Mouse (Mus musculus) heart, embryonic 12.5 days (tissue): Measurements from ENCODE around the gene Gm8237. TPM values are rescaled to one million over a fixed set of nuclear protein-coding genes. Genes with fewer than 3 reads are reported as not detected.
A peak's percentile ranks its signal among the peaks of the same experiment; 100 is the strongest.
"Not testable (repeated sequence)": the region's sequence is repeated elsewhere in the genome, so short reads cannot be mapped to it uniquely, and the experiment has no call there.

ENCODE experiments used
- ATAC-seq: fragments of 200-750 bp; cut with Nextera tagmentation; 2 replicates; pipeline ENCODE4 v1.8.0; 2017; ENCODE audit warnings: moderate TSS enrichment, moderate library complexity; ENCODE audit not compliant: insufficient number of reproducible peaks, low FRiP score
- H3K27ac ChIP-seq: fragments of 300-500 bp; sonication (generic); 2 replicates; pipeline ENCODE4 v1.5.1; 2016; ENCODE audit warnings: mild to moderate bottlenecking, moderate library complexity; ENCODE audit not compliant: poor library complexity, severe bottlenecking
- H3K27me3 ChIP-seq: fragments of 300-500 bp; sonication (generic); replicated peaks from 2 replicates; pipeline ENCODE4 v1.6.1; 2016; ENCODE audit warnings: mild to moderate bottlenecking, moderate library complexity
- H3K36me3 ChIP-seq: fragments of 300-500 bp; sonication (generic); 2 replicates; pipeline ENCODE4 v1.6.1; 2016; ENCODE audit warnings: mild to moderate bottlenecking, moderate library complexity
- H3K4me1 ChIP-seq: fragments of 300-500 bp; sonication (generic); replicated peaks from 2 replicates; pipeline ENCODE4 v1.6.1; 2016; ENCODE audit warnings: mild to moderate bottlenecking
- H3K4me2 ChIP-seq: fragments of 300-500 bp; sonication (generic); 2 replicates; pipeline ENCODE4 v1.6.1; 2016; ENCODE audit warnings: mild to moderate bottlenecking, moderate library complexity
- H3K4me3 ChIP-seq: fragments of 300-500 bp; sonication (generic); 2 replicates; pipeline ENCODE4 v1.5.1; 2016; ENCODE audit warnings: mild to moderate bottlenecking
- H3K9ac ChIP-seq: fragments of 300-500 bp; sonication (generic); 2 replicates; pipeline ENCODE4 v1.6.1; 2016; ENCODE audit warnings: mild to moderate bottlenecking, moderate library complexity
- H3K9me3 ChIP-seq: fragments of 300-500 bp; sonication (generic); replicated peaks from 2 replicates; pipeline ENCODE4 v1.6.1; 2016; ENCODE audit warnings: mild to moderate bottlenecking, moderate library complexity
- WGBS: fragments of 180-500 bp; shearing (Covaris S2); methylation state at CpG from one replicate; pipeline ENCODE4 v1.1.7; 2016; 5-methylcytosine and 5-hydroxymethylcytosine counted together
- polyA plus RNA-seq: library from polyadenylated mRNA; unstranded; fragments of >200 nt; fragmentation: Nextera tagmentation; extraction: Ambion mirVana; gene quantifications from 2 replicates; pipeline ENCODE4 v1.2.1, GENCODE M21; 2016

Gm8237 gene
- not detected in 2 replicates for polyA plus RNA-seq

GRCm38 (mm10) chr14:5880241-5880640 lies at the start of gene Gm8237:
Gene Gm8237, minus strand, starts transcription at chr14:5880382.
- peak within 1 kb of the TSS; percentile 48; the same call in 1 of the 2 replicates for H3K9ac ChIP-seq
- peak within 1 kb of the TSS; percentile 82 for H3K4me2 ChIP-seq
- not testable (repeated sequence) for H3K27me3 ChIP-seq, ATAC-seq, H3K9me3 ChIP-seq, H3K36me3 ChIP-seq, H3K27ac ChIP-seq, H3K4me1 ChIP-seq
- H3K4me3 ChIP-seq: peak within 1 kb of the TSS; percentile 48
- 2% methylated on average over 9 of the region's 22 CpGs for WGBS

GRCm38 (mm10) chr14:5923276-5923675 lies 43.1 kb upstream of the Gm8237 start:
- not testable (repeated sequence) for H3K9ac ChIP-seq, H3K27me3 ChIP-seq, H3K4me2 ChIP-seq, H3K4me1 ChIP-seq, ATAC-seq, H3K27ac ChIP-seq, H3K9me3 ChIP-seq, H3K36me3 ChIP-seq, H3K4me3 ChIP-seq
- 73% methylated on average over 7 of the region's 7 CpGs for WGBS

- not testable (repeated sequence) for H3K4me2 ChIP-seq, H3K9ac ChIP-seq, H3K27ac ChIP-seq, H3K27me3 ChIP-seq, H3K4me3 ChIP-seq, H3K9me3 ChIP-seq, ATAC-seq, H3K4me1 ChIP-seq, H3K36me3 ChIP-seq
- 75% methylated on average over 4 of the region's 4 CpGs for WGBS
These were observed 38.3 kb upstream of the Gm8237 start for GRCm38 (mm10) chr14:5918330-5918942.

DNA sequence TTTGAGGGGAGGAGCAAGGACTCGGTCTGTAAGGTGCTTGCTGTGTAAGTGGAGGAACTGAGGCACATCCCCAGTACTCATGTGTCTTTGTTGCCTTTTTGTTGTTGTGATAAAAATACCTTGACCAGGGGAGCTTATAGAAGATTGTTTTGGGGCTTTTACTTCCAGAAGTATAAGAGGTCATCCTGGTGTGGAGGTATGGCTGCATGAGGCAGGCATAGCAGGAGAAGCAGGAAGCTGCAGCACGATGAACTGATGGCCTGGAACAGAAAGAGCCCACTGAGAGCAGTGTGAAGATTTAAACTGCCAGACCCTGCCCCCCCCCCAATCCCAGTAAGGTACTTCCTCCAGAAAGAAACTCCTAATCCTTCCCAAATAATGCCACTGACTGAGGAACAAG lies 33.5 kb upstream of the Gm8237 start:
- not testable (repeated sequence) for H3K4me3 ChIP-seq, H3K9me3 ChIP-seq, H3K4me1 ChIP-seq, H3K4me2 ChIP-seq, ATAC-seq, H3K27me3 ChIP-seq, H3K36me3 ChIP-seq, H3K9ac ChIP-seq, H3K27ac ChIP-seq
- WGBS: 65% methylated on average over 2 of the region's 2 CpGs

DNA sequence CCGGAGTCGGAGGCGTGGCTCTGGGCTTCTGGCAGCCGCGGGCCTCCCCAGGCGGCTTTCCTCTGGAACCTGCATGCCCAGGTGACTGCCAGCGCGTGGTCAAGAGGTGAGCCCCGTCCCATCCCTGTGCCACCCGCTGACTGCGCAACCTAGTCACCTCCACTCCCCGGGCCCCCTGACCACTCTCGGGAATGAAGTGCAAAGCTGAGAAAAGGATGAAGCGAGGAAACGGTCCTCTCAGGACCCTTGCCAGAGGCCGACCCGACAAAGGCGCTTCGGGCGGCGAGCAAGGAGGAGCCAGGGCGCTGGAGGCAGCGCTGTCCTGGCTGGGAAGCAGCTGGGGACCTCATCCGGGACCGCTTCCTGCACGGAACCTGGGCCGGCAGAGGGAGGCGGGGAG lies 391 bp downstream of the Gm8237 start:
- H3K4me2 ChIP-seq: peak overlapping the region; percentile 82
- H3K27me3 ChIP-seq, H3K9me3 ChIP-seq, H3K36me3 ChIP-seq, ATAC-seq, H3K4me1 ChIP-seq, H3K27ac ChIP-seq: not testable (repeated sequence)
- 0 out of 2 replicates have a peak overlapping the region, but pooled peaks have one; percentile 48 for H3K9ac ChIP-seq
- peak overlapping the region; percentile 48 for H3K4me3 ChIP-seq
- 3% methylated on average over 19 of the region's 28 CpGs for WGBS

GRCm38 (mm10) chr14:5879136-5879535 lies 1.0 kb downstream of the Gm8237 start:
- 9% methylated on average over 7 of the region's 11 CpGs for WGBS
- ATAC-seq, H3K27ac ChIP-seq, H3K4me1 ChIP-seq, H3K9ac ChIP-seq, H3K27me3 ChIP-seq, H3K36me3 ChIP-seq, H3K9me3 ChIP-seq, H3K4me3 ChIP-seq: not testable (repeated sequence)
- H3K4me2 ChIP-seq: 0 out of 2 replicates have a peak overlapping the region, but pooled peaks have one; percentile 26

- not testable (repeated sequence) for H3K27ac ChIP-seq, H3K4me1 ChIP-seq, ATAC-seq, H3K36me3 ChIP-seq, H3K9ac ChIP-seq, H3K27me3 ChIP-seq, H3K9me3 ChIP-seq, H3K4me2 ChIP-seq, H3K4me3 ChIP-seq
- WGBS: 77% methylated on average over 3 of the region's 3 CpGs
These were observed 24.3 kb downstream of the Gm8237 start for GRCm38 (mm10) chr14:5855911-5856310.

DNA sequence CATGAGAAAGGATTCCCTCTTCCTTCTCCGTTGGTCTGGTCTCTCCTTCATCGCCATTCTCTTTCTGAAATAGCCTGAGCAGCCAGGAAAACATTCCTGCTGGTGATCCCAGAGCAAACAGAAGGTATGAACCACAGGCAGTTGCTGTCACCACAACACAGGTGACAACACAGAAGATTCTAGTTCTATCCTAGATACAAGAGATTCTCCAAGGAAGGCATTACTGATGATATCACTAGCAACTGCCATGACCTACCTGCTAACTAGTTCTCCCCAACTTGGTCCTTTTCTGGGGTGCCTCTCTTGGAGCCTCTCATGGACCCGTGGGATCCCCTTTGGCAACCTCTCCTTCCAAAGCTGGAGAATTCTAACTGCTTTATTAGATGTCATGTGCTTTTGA lies 50.0 kb downstream of the Gm8237 start, which contains the start of gene Gm3424:
Gene Gm3424, minus strand, starts transcription at position 101 of the 400 bp plus-strand sequence.
- H3K27ac ChIP-seq, H3K9me3 ChIP-seq, H3K27me3 ChIP-seq, H3K4me3 ChIP-seq, H3K36me3 ChIP-seq, H3K4me1 ChIP-seq, ATAC-seq, H3K9ac ChIP-seq, H3K4me2 ChIP-seq: not testable (repeated sequence)
- WGBS: no CpG with 5 or more reads among the region's 3 CpGs

DNA sequence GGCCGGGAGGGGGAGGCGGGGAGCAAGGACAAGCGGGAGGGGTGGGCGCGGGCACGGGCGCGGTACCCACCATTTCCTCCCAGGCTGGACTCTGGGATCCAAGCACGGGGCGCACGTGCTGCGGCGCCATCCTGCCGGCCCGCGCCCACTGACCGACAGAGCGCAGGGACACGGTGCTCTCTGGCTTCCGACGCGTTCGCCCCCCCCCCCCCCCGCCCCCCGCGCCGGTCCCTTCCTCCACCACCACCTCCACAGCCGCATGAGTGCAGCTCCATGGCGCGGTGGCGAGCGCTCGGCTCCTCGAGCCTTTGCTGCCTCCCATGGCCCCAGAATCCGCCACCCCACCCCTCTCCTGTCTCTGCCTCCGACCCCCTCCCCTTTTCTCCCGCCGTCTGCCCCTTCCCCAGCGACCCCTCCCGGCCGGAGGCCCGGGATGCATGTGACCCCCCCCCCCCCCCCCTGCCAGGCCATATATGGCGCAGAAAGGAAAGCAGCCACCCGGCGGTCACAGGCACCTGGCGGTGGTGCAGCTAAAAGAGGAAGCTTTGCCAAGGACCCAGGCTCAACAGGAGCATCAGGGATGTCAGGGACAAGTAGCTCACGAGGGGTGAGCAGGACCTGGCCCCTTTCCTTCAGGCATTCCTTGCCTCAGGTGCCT lies 67.4 kb downstream of the Gm8237 start:
- H3K27me3 ChIP-seq, H3K4me1 ChIP-seq, H3K9me3 ChIP-seq, H3K4me2 ChIP-seq, H3K36me3 ChIP-seq, H3K9ac ChIP-seq, H3K27ac ChIP-seq, H3K4me3 ChIP-seq, ATAC-seq: not testable (repeated sequence)
- WGBS: no CpG with 5 or more reads among the region's 47 CpGs

Other genes with a start within 250 kb of the Gm8237 start
- gene Gm8265, start 247.4 kb downstream of the Gm8237 start, polyA plus RNA-seq: not detected in 2 replicates
- not detected in 2 replicates for gene Gm9603, start 192.9 kb downstream of the Gm8237 start, polyA plus RNA-seq
- gene Gm3373, start 138.8 kb downstream of the Gm8237 start, polyA plus RNA-seq: not detected in 2 replicates
- 0.97 and 1.3 TPM in 2 replicates for gene Gm3383, start 72.4 kb downstream of the Gm8237 start, polyA plus RNA-seq
- gene Gm3424, start 50.1 kb downstream of the Gm8237 start, polyA plus RNA-seq: not detected in 2 replicates
- gene Gm3248, start 81.4 kb upstream of the Gm8237 start, polyA plus RNA-seq: 0.77 and 0.95 TPM in 2 replicates
- not detected in 2 replicates for gene Gm3453, start 98.8 kb upstream of the Gm8237 start, polyA plus RNA-seq
- not detected in 2 replicates for gene Gm6337, start 177.9 kb upstream of the Gm8237 start, polyA plus RNA-seq
- 1.00 and 1.4 TPM in 2 replicates for gene Gm8206, start 213.6 kb upstream of the Gm8237 start, polyA plus RNA-seq
- gene Gm3468, start 228.3 kb upstream of the Gm8237 start, polyA plus RNA-seq: 2.6 and 2.9 TPM in 2 replicates
- not detected in 2 replicates for gene Gm3476, start 245.4 kb upstream of the Gm8237 start, polyA plus RNA-seq